Mouse (Mus musculus) liver, embryonic 14.5 days (tissue): ENCODE measurements at regions not wholly inside any gene's neighbourhood (a gene's known extent, or its start where the extent isn't known, plus 50 kb on each side); places are given as distances from the start of the nearest gene placed in this dataset.

Experiments used
- ATAC-seq: fragments of 200-750 bp; cut with Nextera tagmentation; 2 replicates; pipeline ENCODE4 v1.8.0; 2017; ENCODE audit warnings: moderate number of reproducible peaks, mild to moderate bottlenecking, moderate library complexity; ENCODE audit not compliant: insufficient read depth
- DNase-seq, 3 experiments: peaks; one replicate each; pipeline ENCODE4 v3.0.0-alpha.2; 2012 to 2013; ENCODE audit warnings: low read depth in 3 of 3, low spot score in 3 of 3
- H3K27ac ChIP-seq: fragments of 300-500 bp; sonication (generic); 2 replicates; pipeline ENCODE4 v1.5.1; 2014; ENCODE audit warnings: moderate library complexity, mild to moderate bottlenecking, control low read depth, inconsistent platforms
- H3K27me3 ChIP-seq: fragments of 300-500 bp; sonication (generic); 2 replicates; pipeline ENCODE4 v1.6.1; 2014; ENCODE audit warnings: mild to moderate bottlenecking, low read length, moderate library complexity; ENCODE audit not compliant: control insufficient read depth, insufficient read depth
- H3K36me3 ChIP-seq: fragments of 300-500 bp; sonication (generic); replicated peaks from 2 replicates; pipeline ENCODE4 v1.6.1; 2014; ENCODE audit warnings: low read depth; ENCODE audit not compliant: control insufficient read depth, insufficient read depth
- H3K4me1 ChIP-seq, 2 experiments: fragments of 200-500 bp in 1 of 2; fragments of 300-500 bp in 1 of 2; sonication (generic) in 1 of 2; replicated peaks; 2 replicates each; pipeline ENCODE4 v1.6.1; 2012 to 2014; ENCODE audit warnings: antibody characterized with exemption in 1 of 2, inconsistent platforms in 1 of 2, low read length in 1 of 2; ENCODE audit not compliant: control insufficient read depth in 2 of 2, insufficient read depth in 2 of 2
- H3K4me2 ChIP-seq: fragments of 300-500 bp; sonication (generic); 2 replicates; pipeline ENCODE4 v1.6.1; 2014; ENCODE audit warnings: low read depth, mild to moderate bottlenecking, control low read depth, moderate library complexity
- H3K4me3 ChIP-seq, 2 experiments: fragments of 200-500 bp in 1 of 2; fragments of 300-500 bp in 1 of 2; sonication (generic) in 1 of 2; 2 replicates each; pipeline ENCODE4 v1.5.1; 2012 to 2014; ENCODE audit warnings: low read depth in 2 of 2, low read length in 2 of 2, mild to moderate bottlenecking in 2 of 2, control low read depth in 1 of 2, inconsistent platforms in 1 of 2, moderate library complexity in 1 of 2; ENCODE audit not compliant: insufficient read depth in 1 of 2
- H3K9ac ChIP-seq: fragments of 300-500 bp; sonication (generic); replicated peaks from 2 replicates; pipeline ENCODE4 v1.6.1; 2014; ENCODE audit warnings: mild to moderate bottlenecking, control low read depth, moderate library complexity
- H3K9me3 ChIP-seq: fragments of 300-500 bp; sonication (generic); 2 replicates; pipeline ENCODE4 v1.6.1; 2016; ENCODE audit warnings: low read length, mixed read lengths; ENCODE audit not compliant: control insufficient read depth
- CTCF ChIP-seq: IDR thresholded peaks from 2 replicates; pipeline ENCODE4 v1.5.1; 2016; ENCODE audit warnings: antibody characterized with exemption, low read depth, control low read depth
- EP300 ChIP-seq: IDR thresholded peaks from 2 replicates; pipeline ENCODE4 v1.6.1; 2016; ENCODE audit warnings: antibody characterized with exemption, low read depth
- WGBS: fragments of 180-500 bp; shearing (Covaris S2); extraction: QIAGEN DNeasy Blood & Tissue Kit; methylation state at CpG from one replicate; pipeline ENCODE4 v1.1.7; 2014; ENCODE audit not compliant: insufficient replicate concordance; 5-methylcytosine and 5-hydroxymethylcytosine counted together

DNA sequence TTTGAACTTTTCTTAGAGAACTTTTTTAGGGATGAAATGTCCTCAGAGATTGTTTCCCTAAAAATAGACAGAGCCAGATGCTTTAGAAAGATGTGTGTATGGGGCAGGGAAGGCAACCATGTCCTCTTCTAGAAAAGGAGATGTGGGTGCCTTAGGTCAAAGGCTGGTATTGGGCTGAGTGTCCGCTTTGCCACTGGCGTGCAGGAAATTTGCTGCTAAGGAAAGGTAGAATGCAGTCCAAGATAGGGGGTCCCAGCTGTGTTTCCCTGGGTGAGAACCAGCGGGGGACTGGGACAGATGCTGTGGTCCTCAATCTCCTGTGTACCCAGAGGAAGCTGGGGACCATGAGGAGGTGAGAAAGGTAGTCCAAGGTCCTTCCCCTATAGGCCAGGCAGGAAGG is 291.0 kb downstream of the Pdcd6ip start:
- ATAC-seq, result no peak
- H3K4me1 ChIP-seq, result no peaks in the 10 kb centered on the region
- no peaks in the 10 kb centered on the region for H3K36me3 ChIP-seq
- DNase-seq, result no peak
- no peak overlapping the region for H3K4me3 ChIP-seq
- H3K4me2 ChIP-seq, result no peak overlapping the region
- H3K9me3 ChIP-seq, result no peaks in the 10 kb centered on the region
- H3K27ac ChIP-seq, result no peak overlapping the region
- TF ChIP-seq EP300 (no peak), CTCF (no peak)
- H3K9ac ChIP-seq, result no peak overlapping the region
- no peaks in the 10 kb centered on the region for H3K27me3 ChIP-seq
- WGBS, result 59% methylated on average over 3 of the region's 3 CpGs

DNA sequence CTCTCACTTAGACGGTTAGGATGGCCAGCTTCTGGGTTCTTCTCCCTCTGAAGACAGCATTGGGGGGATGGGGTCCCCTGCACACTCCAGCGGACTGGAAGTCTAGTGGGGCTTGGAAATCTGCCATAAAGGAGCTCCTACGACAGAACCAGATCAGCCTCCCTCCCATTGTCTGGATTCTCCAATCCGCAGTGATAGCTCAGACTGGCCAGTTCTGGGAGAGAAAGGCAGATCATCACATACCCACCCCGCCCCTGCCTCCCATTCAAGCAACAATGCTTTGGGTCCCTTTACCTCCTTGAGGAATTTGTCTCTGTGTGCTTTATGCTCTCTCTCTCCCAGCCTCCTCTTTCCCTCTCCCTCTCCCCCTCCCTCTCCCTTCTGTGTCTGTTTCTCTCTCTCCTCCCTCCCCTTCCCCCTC is 292.5 kb downstream of the Pdcd6ip start:
- ATAC-seq, result no peak
- no peak overlapping the region for H3K27ac ChIP-seq
- H3K9ac ChIP-seq, result no peak overlapping the region
- no peaks in the 10 kb centered on the region for H3K36me3 ChIP-seq
- no peaks in the 10 kb centered on the region for H3K9me3 ChIP-seq
- H3K4me3 ChIP-seq, result no peak overlapping the region
- TF ChIP-seq EP300 (no peak), CTCF (no peak)
- H3K4me2 ChIP-seq, result no peak overlapping the region
- DNase-seq, result no peak
- WGBS, result 51% methylated on average over 5 of the region's 5 CpGs
- no peaks in the 10 kb centered on the region for H3K4me1 ChIP-seq
- H3K27me3 ChIP-seq, result no peaks in the 10 kb centered on the region

DNA sequence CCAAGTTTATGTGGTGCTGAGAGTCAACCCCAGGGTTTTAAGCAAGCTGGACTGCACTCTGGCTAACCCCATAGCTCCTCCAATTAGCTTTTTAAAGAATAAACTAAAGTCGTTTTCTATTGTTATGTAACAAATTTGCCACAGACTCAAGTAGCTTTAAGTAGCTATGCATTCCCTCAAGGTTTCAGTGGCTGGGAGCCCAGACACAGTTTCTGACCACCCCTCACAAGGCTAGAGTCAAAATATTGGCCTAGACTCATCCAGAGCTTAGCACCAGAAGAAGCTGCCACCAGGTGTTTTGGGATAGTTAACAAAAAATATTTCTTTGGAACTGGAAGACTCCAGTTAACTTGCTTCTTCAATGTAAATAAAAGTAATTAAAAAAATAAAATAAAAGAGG is 293.4 kb downstream of the Pdcd6ip start:
- no peak overlapping the region for H3K27ac ChIP-seq
- no peak overlapping the region for H3K4me3 ChIP-seq
- no peaks in the 10 kb centered on the region for H3K9me3 ChIP-seq
- H3K4me1 ChIP-seq, result no peaks in the 10 kb centered on the region
- DNase-seq (no peak), ATAC-seq (no peak)
- no peak overlapping the region for H3K9ac ChIP-seq
- H3K27me3 ChIP-seq, result no peaks in the 10 kb centered on the region
- no peaks in the 10 kb centered on the region for H3K36me3 ChIP-seq
- H3K4me2 ChIP-seq, result no peak overlapping the region
- TF ChIP-seq CTCF, result no peak
- no peak for TF ChIP-seq EP300
- WGBS, result 45% methylated on average over 1 of the region's 1 CpGs

DNA sequence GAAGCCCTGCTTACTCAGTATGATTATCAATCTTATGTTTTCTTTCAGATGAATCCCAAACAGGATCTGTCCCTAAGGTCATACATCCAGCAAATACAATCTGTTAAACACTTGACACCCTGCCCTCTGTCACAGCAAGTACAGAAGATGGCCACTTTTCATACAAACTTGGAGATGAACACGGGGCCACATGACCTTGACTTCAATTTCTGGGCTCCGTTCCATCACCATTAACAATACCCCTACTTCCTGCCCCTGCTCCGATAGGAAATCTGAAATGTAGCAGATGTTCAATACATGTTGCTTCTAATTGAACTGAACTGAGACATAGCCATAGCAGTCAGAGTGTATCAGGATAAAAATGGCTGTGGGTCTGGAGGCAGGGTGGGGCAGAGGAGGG is 294.2 kb downstream of the Pdcd6ip start:
- Histone ChIP-seq H3K36me3 (no peaks in the 10 kb centered on the region), H3K4me3 (no peak overlapping the region), H3K27ac (no peak overlapping the region), H3K9ac (no peak overlapping the region), H3K27me3 (no peaks in the 10 kb centered on the region), H3K9me3 (no peaks in the 10 kb centered on the region), H3K4me2 (no peak overlapping the region), H3K4me1 (no peaks in the 10 kb centered on the region)
- 66% methylated on average over 3 of the region's 3 CpGs for WGBS
- no peak for TF ChIP-seq EP300
- no peak for TF ChIP-seq CTCF
- ATAC-seq (no peak), DNase-seq (no peak)

DNA sequence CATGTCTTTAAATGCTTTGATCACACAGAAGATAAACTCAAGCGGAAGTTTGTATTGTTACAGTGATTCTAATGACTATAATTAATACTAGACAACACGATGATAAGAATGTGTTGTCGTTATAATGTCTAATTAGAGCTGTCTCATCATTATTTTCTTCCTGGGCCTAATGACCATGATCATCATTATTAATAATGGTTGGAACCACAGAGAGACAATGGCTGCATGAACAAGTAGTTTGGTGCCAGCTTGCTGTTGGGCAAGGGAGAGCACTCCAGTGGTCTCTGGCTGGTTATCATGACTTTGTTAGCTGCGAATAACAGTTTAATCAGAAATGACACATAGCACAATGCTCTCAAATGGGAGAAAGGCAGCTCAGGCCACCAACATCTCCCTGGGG is 296.4 kb downstream of the Pdcd6ip start:
- DNase-seq (no peak), ATAC-seq (no peak)
- Histone ChIP-seq H3K4me2 (no peak overlapping the region), H3K27ac (no peak overlapping the region), H3K36me3 (no peaks in the 10 kb centered on the region), H3K27me3 (no peaks in the 10 kb centered on the region), H3K9ac (no peak overlapping the region), H3K4me1 (no peaks in the 10 kb centered on the region), H3K9me3 (no peaks in the 10 kb centered on the region), H3K4me3 (no peak overlapping the region)
- TF ChIP-seq EP300 (no peak), CTCF (no peak)
- 62% methylated on average over 4 of the region's 4 CpGs for WGBS

DNA sequence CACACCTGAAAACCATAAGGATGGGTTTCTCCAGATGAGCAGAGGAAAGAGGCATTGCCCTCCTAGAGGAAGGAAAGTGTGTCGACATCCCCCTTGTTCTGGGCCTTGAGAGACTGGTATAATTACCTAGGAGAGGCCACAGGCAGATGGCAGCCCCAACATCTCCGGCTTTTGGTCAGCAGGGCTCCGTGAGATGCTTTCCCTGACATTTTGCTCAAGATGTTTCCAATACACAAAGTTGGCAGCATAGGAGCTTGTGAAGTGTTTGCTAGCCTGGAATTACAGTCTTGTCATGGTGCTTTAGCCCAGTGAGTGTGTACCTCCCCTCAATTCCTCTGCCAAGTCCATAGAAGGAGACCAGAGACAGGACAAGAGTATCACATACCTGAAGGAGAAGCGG is 299.5 kb downstream of the Pdcd6ip start:
- Histone ChIP-seq H3K4me3 (no peak overlapping the region), H3K27me3 (no peaks in the 10 kb centered on the region), H3K9me3 (no peaks in the 10 kb centered on the region), H3K27ac (no peak overlapping the region), H3K9ac (no peak overlapping the region), H3K36me3 (no peaks in the 10 kb centered on the region), H3K4me1 (no peaks in the 10 kb centered on the region), H3K4me2 (no peak overlapping the region)
- DNase-seq (no peak), ATAC-seq (no peak)
- WGBS, result 51% methylated on average over 4 of the region's 4 CpGs
- TF ChIP-seq CTCF, result no peak
- no peak for TF ChIP-seq EP300
